Mouse (Mus musculus) ovary, adult 18-20 months (tissue): ENCODE results near the gene Acan.

Experiments
- DNase-seq: peaks from one replicate; pipeline ENCODE4 v3.0.0; 2022; ENCODE audit warnings: low spot score, mixed read lengths

Acan gene

DNA sequence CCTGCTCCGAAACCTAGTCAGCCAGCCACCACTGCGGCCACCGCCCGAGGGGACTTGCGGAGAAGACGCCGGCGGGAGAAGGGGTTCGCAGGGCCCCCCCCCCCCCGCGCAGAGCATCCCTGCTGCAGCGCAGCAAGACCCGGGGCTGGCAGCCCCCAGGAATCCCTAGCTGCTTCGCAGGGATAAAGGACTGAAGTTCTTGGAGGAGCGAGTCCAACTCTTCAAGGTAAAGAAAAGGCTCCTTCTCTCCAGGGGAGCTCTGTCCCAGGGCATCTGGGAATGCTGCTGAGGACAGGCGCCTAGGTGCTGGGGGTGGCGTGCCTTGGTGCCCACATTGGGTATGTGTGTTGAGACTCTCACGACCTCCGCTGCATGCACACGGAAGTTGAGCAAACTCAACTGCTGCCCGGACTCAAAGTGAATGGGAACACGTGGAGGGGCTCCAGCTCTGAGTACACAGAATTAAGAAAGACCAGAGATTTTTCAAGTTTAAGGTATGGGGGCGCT is at the start of gene Acan:
Acan (plus strand) TSS at position 101 of the 507 bp plus-strand sequence.
- no peak for DNase-seq

GRCm38 (mm10) chr7:79021293-79021905 is 31.9 kb upstream of the Acan start:
- no peak for DNase-seq

DNA sequence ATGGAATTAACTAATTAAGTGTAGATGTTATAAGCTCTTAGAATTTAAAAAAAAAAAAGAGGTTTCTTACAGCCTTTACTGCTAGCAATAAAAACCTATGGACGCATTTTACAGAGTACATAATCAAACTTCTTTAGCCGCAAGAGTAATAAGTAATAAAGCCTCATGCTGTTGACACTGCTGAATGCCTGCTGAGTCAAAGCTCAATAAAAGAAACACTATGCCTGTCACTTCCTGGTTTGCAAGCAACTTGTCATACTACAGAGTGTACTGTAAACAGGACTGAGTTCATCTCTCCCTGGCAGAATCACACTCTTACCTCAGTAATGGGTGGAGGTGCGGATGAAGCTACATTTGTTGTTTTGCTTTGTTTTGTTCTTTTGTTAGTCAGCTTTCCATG is 24.1 kb upstream of the Acan start:
- DNase-seq: no peak

DNA sequence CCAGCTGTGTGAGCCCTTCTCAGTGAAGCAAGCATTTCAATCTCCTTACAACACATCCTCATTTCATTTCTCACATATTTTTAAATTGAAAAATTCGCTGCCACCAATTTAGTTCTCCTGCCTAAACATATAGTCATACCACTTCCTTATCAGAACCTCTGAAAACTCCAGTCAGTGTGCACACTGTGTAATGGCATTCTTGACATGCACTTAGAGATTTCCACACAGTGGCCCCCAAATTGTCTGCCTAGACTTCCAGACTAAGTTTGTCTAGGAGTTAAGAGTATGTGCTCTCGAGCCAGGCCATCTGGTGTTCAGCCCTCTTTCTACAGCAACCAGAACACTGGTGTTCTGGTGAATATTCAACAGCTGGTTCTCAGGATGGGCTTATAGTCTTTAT is 19.5 kb upstream of the Acan start:
- DNase-seq: no peak

DNA sequence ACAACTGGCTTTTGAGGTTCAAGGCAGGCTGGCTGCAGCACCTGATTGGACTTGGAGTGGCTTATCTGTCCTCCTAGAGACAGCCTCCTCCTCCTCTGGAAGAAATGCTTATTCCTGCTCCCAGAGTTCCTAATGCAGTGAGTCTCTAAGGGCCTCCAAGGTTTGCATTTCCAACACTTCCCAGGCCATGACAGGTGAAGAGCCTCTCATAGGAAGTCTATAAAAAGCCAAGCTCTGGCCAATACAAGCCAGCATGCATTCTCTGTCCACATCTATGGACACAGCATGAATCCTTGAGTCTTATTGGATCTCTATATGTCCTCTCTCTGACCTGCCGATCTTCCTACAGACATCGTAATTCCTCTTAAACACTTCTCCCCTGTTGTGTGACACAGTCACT is 18.8 kb upstream of the Acan start:
- DNase-seq: no peak

DNA sequence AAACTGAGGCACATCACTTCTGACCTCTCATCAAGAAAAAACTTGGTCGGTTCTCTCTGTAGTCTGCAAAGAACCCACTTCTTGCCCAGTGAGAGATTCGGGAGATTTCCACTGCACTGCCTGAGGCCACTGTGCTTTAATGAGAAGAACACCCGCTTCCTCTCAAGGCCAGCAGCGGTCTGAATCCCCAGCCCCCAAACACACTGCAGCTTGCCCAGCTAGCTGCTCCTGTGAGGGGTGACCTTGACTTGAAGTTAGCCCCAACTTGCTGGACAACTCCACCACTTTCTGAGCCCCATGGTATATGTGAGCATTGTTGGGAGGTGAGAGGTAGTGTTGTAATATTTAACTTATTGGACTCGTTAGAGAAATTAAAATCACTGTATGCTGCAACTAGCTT is 1.2 kb upstream of the Acan start:
- DNase-seq: peak; percentile 65

GRCm38 (mm10) chr7:79052521-79053382 is 531 bp upstream of the Acan start:
- no peak for DNase-seq

GRCm38 (mm10) chr7:79054111-79054510 is 828 bp downstream of the Acan start:
- DNase-seq: no peak

GRCm38 (mm10) chr7:79058546-79058945 is 5.3 kb downstream of the Acan start:
- DNase-seq: no peak

- DNase-seq: no peak
Observed at GRCm38 (mm10) chr7:79067466-79067865, 14.2 kb downstream of the Acan start.

DNA sequence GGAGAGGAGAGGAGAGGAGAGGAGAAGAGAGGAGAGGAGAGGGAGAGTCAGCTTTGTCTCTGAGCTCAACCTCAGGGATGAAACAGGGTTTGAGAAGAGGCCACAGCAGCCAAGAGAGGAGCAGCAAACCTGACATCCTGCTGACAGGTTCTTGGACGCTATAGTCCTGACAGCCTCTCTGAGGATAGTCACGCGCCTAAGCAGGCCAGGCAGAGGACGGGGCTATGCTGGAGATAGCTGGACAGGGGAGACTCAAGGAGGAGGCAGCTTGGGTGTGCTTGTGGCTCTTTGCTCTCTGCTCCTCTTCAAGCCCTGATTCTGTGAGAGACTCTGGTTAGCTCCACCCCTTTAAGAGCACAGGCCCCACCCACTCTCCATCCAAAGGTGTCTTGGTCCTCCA is 14.9 kb downstream of the Acan start:
- no peak for DNase-seq

- no peak for DNase-seq
Observed at GRCm38 (mm10) chr7:79079212-79079611, 25.9 kb downstream of the Acan start.

DNA sequence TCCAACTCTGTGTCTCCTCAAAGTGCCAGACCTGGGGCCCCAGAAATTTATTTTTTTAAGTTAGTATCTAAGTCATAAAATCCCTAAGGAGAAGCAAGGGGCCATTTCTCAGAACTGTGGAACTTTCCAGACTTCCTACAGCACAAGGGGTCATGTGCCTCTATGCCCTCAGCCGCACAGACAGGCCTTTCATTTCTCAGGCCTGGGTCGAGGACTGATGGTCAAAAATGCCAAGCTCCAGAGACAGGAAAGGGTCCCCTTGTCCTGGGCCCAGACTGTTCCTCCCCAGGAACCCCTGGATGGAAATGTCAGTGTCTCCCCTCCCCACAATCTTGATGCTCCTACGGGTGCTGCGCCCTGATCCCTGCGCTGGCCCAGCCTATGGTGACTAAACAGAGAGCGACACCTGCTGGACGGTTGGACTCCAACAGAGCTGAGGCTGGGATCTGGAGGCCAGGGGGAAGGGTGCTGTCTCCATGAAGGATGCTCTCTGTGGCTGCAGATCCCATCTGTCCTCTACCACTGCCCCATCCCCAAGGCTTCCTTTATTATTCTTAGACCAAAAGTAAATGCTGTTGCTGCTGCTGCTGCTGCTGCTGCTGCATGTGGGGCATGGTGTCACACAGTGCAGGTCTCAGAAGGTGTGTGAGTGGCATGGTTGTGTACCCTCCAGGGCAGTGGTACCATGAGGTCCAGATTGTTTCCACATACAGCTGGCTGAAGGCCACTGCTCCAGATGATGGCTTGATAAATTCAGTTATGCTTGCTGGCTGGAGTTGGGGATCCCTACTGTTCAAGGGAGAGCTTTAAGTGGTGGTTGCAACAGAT is 27.5 kb downstream of the Acan start:
- DNase-seq: peak; percentile 11

DNA sequence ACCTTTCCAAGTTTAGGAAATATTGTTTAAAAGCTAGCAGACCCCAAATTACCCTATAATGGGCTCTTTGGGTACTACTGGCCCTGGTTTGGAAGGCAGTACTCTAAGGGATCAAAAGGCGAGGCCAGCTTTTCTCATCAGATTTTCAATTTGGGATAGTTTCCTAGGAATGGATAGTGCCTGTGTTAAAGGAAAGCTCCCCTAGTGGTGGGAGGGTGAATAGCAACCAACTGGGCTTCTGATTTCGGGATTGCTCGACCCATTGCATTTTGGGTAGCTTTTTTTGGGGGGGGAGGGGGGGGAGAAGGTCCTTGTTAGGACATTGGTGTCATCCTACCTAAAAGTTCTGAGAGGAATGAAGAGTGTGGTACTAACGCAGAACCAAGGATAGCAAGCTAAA is 35.8 kb downstream of the Acan start:
- DNase-seq: no peak

DNA sequence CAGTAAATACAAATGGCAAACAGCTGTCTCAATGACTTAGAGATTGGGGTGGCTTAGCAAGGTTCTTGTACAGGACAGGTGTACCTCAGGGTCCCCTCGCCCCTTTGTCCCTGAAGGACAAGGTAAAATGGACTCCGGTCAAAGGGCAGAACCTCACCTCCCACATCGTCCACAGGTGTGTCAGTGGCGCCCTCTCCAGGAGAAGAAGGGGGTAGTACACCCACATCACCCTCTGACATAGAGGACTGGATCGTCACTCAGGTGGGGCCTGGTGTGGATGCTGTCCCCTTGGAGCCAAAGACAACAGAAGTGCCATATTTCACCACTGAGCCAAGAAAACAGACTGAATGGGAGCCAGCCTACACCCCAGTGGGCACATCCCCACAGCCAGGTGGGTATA is 43.2 kb downstream of the Acan start:
- DNase-seq: no peak

DNA sequence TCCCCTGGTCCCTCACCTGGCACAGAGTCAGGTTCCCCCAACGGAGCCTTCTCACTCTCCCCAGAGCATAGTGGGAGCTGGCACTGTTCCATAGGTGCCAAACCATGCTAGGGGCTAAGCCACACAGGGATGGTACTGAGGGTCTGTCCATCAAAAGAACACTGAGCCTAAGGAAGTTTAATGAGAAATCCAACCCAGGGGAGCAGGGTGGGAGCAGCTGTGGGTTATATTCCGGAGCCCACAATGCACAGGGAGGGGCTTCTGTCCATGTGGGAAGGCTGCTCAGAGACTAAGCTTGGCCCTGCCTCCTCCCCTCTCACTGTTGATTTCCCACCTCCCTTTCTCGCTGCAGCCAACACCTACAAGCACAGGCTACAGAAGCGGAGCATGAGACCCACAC is 60.6 kb downstream of the Acan start:
- DNase-seq: no peak

- no peak for DNase-seq
Observed at GRCm38 (mm10) chr7:79123465-79123864, 70.2 kb downstream of the Acan start.

GRCm38 (mm10) chr7:79129883-79130282 is 76.6 kb downstream of the Acan start:
- no peak for DNase-seq

GRCm38 (mm10) chr7:79130385-79130784 is 77.1 kb downstream of the Acan start:
- no peak for DNase-seq

GRCm38 (mm10) chr7:79130843-79131444 is 77.7 kb downstream of the Acan start, which contains the start of gene Hapln3:
TSS of gene Hapln3 (minus strand) at chr7:79131018.
- DNase-seq: no peak

DNA sequence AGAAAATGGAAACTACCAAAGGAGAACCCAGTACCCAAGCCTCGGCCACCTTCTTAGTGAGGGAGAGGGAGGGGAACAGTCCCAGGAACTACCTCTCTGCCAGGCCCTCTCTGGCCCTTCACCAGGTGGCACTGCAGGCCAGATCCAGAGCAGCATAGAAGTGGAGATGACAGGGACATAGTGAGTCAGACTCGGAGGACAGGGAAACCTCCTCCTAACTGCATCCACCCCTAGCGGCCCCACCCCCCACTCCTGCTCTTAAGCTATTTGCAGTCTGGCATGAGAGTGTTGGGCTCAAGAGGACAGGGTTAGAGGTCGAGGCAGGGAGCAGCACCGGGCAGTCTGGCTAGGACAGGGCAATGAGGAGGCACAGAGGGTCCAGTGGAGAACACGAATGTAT is 80.1 kb downstream of the Acan start:
- no peak for DNase-seq

GRCm38 (mm10) chr7:79139328-79139824 is 86.1 kb downstream of the Acan start:
- DNase-seq: no peak
